Mouse (Mus musculus) heart, embryonic 16.5 days (tissue): ENCODE data around the gene Atp8b5. TPM values are rescaled to one million over a fixed set of nuclear protein-coding genes. Genes with fewer than 3 reads are reported as not detected.

Source experiments
- ATAC-seq: fragments of 200-750 bp; cut with Nextera tagmentation; replicated peaks from 2 replicates; pipeline ENCODE4 v1.8.0; 2017; ENCODE audit warnings: moderate number of reproducible peaks; ENCODE audit not compliant: insufficient read depth, low FRiP score; ENCODE audit errors: extremely low read depth
- H3K27ac ChIP-seq: fragments of 300-500 bp; sonication (generic); 2 replicates; pipeline ENCODE4 v1.5.1; 2014; ENCODE audit warnings: mild to moderate bottlenecking, low read length, control low read depth, moderate library complexity
- H3K27me3 ChIP-seq: fragments of 300-500 bp; sonication (generic); 2 replicates; pipeline ENCODE4 v1.6.1; 2014; ENCODE audit warnings: low read length, mixed read lengths; ENCODE audit not compliant: control insufficient read depth, insufficient read depth
- H3K36me3 ChIP-seq: fragments of 300-500 bp; sonication (generic); 2 replicates; pipeline ENCODE4 v1.6.1; 2014; ENCODE audit not compliant: control insufficient read depth, insufficient read depth
- H3K4me1 ChIP-seq: fragments of 300-500 bp; sonication (generic); 2 replicates; pipeline ENCODE4 v1.6.1; 2014; ENCODE audit warnings: low read length, mixed read lengths; ENCODE audit not compliant: control insufficient read depth, insufficient read depth
- H3K4me2 ChIP-seq: fragments of 300-500 bp; sonication (generic); 2 replicates; pipeline ENCODE4 v1.6.1; 2014; ENCODE audit warnings: low read depth, mild to moderate bottlenecking, control low read depth, low read length
- H3K4me3 ChIP-seq: fragments of 300-500 bp; sonication (generic); 2 replicates; pipeline ENCODE4 v1.5.1; 2014; ENCODE audit warnings: mild to moderate bottlenecking, control low read depth, low read length
- H3K9ac ChIP-seq: fragments of 300-500 bp; sonication (generic); 2 replicates; pipeline ENCODE4 v1.6.1; 2014; ENCODE audit warnings: low read length, control low read depth
- H3K9me3 ChIP-seq: fragments of 300-500 bp; sonication (generic); replicated peaks from 2 replicates; pipeline ENCODE4 v1.6.1; 2016; ENCODE audit warnings: low read length; ENCODE audit not compliant: control insufficient read depth
- WGBS: fragments of 180-500 bp; shearing (Covaris S2); extraction: QIAGEN DNeasy Blood & Tissue Kit; methylation state at CpG from one replicate; pipeline ENCODE4 v1.1.7; 2014; 5-methylcytosine and 5-hydroxymethylcytosine counted together
- polyA plus RNA-seq: library from polyadenylated mRNA; unstranded; fragments of >200 nt; fragmentation: Nextera tagmentation; extraction: Ambion mirVana; gene quantifications from 2 replicates; pipeline ENCODE4 v1.2.1, GENCODE M21; 2015

Atp8b5 gene
- polyA plus RNA-seq, 1 experiment from 2014 or later, result 0.05 TPM

- H3K27ac ChIP-seq, result peak overlapping the region; percentile 74
- no peaks in the 10 kb centered on the region for H3K27me3 ChIP-seq
- peaks cover 36% of the 10 kb centered on the region for H3K4me1 ChIP-seq
- no peaks in the 10 kb centered on the region for H3K9me3 ChIP-seq
- ATAC-seq, result peak; percentile 96
- 2% methylated on average over 28 of the region's 28 CpGs for WGBS
- H3K4me2 ChIP-seq, result peak overlapping the region; percentile 65
- peak overlapping the region; percentile 72 for H3K9ac ChIP-seq
- H3K36me3 ChIP-seq, result no peaks in the 10 kb centered on the region
- peak overlapping the region; percentile 55 for H3K4me3 ChIP-seq
Observed at GRCm38 (mm10) chr4:43406162-43406971, 139.4 kb downstream of the Atp8b5 start.

- peak overlapping the region; percentile 72 for H3K9ac ChIP-seq
- 59% methylated on average over 12 of the region's 12 CpGs for WGBS
- H3K27me3 ChIP-seq, result no peaks in the 10 kb centered on the region
- peak overlapping the region; percentile 65 for H3K4me2 ChIP-seq
- peaks cover 27% of the 10 kb centered on the region for H3K4me1 ChIP-seq
- peak overlapping the region; percentile 55 for H3K4me3 ChIP-seq
- H3K36me3 ChIP-seq, result no peaks in the 10 kb centered on the region
- H3K9me3 ChIP-seq, result no peaks in the 10 kb centered on the region
- H3K27ac ChIP-seq, result peak overlapping the region; percentile 74
- no peak for ATAC-seq
Observed at GRCm38 (mm10) chr4:43407071-43407920, 140.3 kb downstream of the Atp8b5 start.

- WGBS, result 84% methylated on average over 14 of the region's 14 CpGs
- no peak overlapping the region for H3K9ac ChIP-seq
Observed at GRCm38 (mm10) chr4:43414761-43415160, 147.8 kb downstream of the Atp8b5 start.

GRCm38 (mm10) chr4:43415221-43416070 lies 148.5 kb downstream of the Atp8b5 start:
- H3K27ac ChIP-seq, result no peak overlapping the region
- ATAC-seq, result no peak
- H3K9me3 ChIP-seq, result no peaks in the 10 kb centered on the region
- peaks cover 20% of the 10 kb centered on the region for H3K36me3 ChIP-seq
- peaks cover 17% of the 10 kb centered on the region for H3K4me1 ChIP-seq
- H3K9ac ChIP-seq, result no peak overlapping the region
- 80% methylated on average over 29 of the region's 29 CpGs for WGBS
- no peaks in the 10 kb centered on the region for H3K27me3 ChIP-seq
- H3K4me2 ChIP-seq, result no peak overlapping the region
- no peak overlapping the region for H3K4me3 ChIP-seq

More at GRCm38 (mm10) chr4:43414761-43415160, 147.8 kb downstream of the Atp8b5 start:
- H3K4me3 ChIP-seq, result no peak overlapping the region
- no peak for ATAC-seq
- no peak overlapping the region for H3K4me2 ChIP-seq
- H3K36me3 ChIP-seq, result peaks cover 20% of the 10 kb centered on the region
- H3K27ac ChIP-seq, result no peak overlapping the region
- no peaks in the 10 kb centered on the region for H3K9me3 ChIP-seq
- peaks cover 14% of the 10 kb centered on the region for H3K4me1 ChIP-seq
- no peaks in the 10 kb centered on the region for H3K27me3 ChIP-seq

- Histone ChIP-seq H3K9me3 (no peaks in the 10 kb centered on the region), H3K9ac (no peak overlapping the region), H3K4me3 (no peak overlapping the region), H3K27me3 (no peaks in the 10 kb centered on the region), H3K4me1 (peaks cover 17% of the 10 kb centered on the region), H3K4me2 (no peak overlapping the region), H3K27ac (no peak overlapping the region), H3K36me3 (peaks cover 20% of the 10 kb centered on the region)
- no peak for ATAC-seq
- WGBS, result 94% methylated on average over 22 of the region's 22 CpGs
Observed at GRCm38 (mm10) chr4:43416071-43416490, 149.1 kb downstream of the Atp8b5 start.

- H3K9ac ChIP-seq, result no peak overlapping the region
- no peak overlapping the region for H3K4me3 ChIP-seq
- peaks cover 17% of the 10 kb centered on the region for H3K4me1 ChIP-seq
- no peak overlapping the region for H3K27ac ChIP-seq
- H3K27me3 ChIP-seq, result no peaks in the 10 kb centered on the region
- no peak for ATAC-seq
- H3K9me3 ChIP-seq, result no peaks in the 10 kb centered on the region
- peaks cover 28% of the 10 kb centered on the region for H3K36me3 ChIP-seq
- 62% methylated on average over 16 of the region's 16 CpGs for WGBS
- H3K4me2 ChIP-seq, result no peak overlapping the region
Observed at GRCm38 (mm10) chr4:43417269-43418062, 150.5 kb downstream of the Atp8b5 start.

GRCm38 (mm10) chr4:43418450-43418849 lies 151.5 kb downstream of the Atp8b5 start:
- no peaks in the 10 kb centered on the region for H3K27me3 ChIP-seq
- ATAC-seq, result no peak
- no peak overlapping the region for H3K9ac ChIP-seq
- whole genome bisulfite sequencing, result 69% methylated on average over 4 of the region's 4 CpGs
- 0 out of 2 replicates have a peak overlapping the region, but pooled peaks have one; percentile 6 for H3K27ac ChIP-seq
- peaks cover 35% of the 10 kb centered on the region for H3K36me3 ChIP-seq
- no peak overlapping the region for H3K4me2 ChIP-seq
- no peaks in the 10 kb centered on the region for H3K9me3 ChIP-seq
- H3K4me1 ChIP-seq, result peaks cover 17% of the 10 kb centered on the region
- H3K4me3 ChIP-seq, result no peak overlapping the region
